Mouse (Mus musculus) embryonic facial prominence, embryonic 14.5 days (tissue): ENCODE results near the gene Rnf20. TPM values are rescaled to one million over a fixed set of nuclear protein-coding genes. Genes with fewer than 3 reads are reported as not detected.

ENCODE experiments used
- ATAC-seq: fragments of 200-750 bp; cut with Nextera tagmentation; 2 replicates; pipeline ENCODE4 v1.8.0; 2017; ENCODE audit warnings: low read depth, moderate number of reproducible peaks, moderate TSS enrichment
- DNase-seq: peaks from one replicate; pipeline ENCODE4 v3.0.0-alpha.2; 2015; ENCODE audit warnings: low spot score
- H3K27ac ChIP-seq: fragments of 300-500 bp; sonication (generic); replicated peaks from 2 replicates; pipeline ENCODE4 v1.5.1; 2014; ENCODE audit warnings: low read depth, mild to moderate bottlenecking, low read length, moderate library complexity
- H3K27me3 ChIP-seq: fragments of 300-500 bp; sonication (generic); replicated peaks from 2 replicates; pipeline ENCODE4 v1.6.1; 2014; ENCODE audit warnings: low read length; ENCODE audit not compliant: control insufficient read depth, insufficient read depth
- H3K36me3 ChIP-seq: fragments of 300-500 bp; sonication (generic); 2 replicates; pipeline ENCODE4 v1.6.1; 2014; ENCODE audit warnings: low read length, mixed read lengths; ENCODE audit not compliant: control insufficient read depth, insufficient read depth
- H3K4me1 ChIP-seq: fragments of 300-500 bp; sonication (generic); 2 replicates; pipeline ENCODE4 v1.6.1; 2014; ENCODE audit warnings: antibody characterized with exemption, low read length; ENCODE audit not compliant: control insufficient read depth, insufficient read depth
- H3K4me2 ChIP-seq: fragments of 300-500 bp; sonication (generic); 2 replicates; pipeline ENCODE4 v1.6.1; 2014; ENCODE audit warnings: low read depth, mild to moderate bottlenecking, low read length, moderate library complexity, mixed read lengths
- H3K4me3 ChIP-seq: fragments of 300-500 bp; sonication (generic); 2 replicates; pipeline ENCODE4 v1.5.1; 2014; ENCODE audit warnings: low read depth, mild to moderate bottlenecking, low read length
- H3K9ac ChIP-seq: fragments of 300-500 bp; sonication (generic); 2 replicates; pipeline ENCODE4 v1.6.1; 2014; ENCODE audit warnings: low read depth, mild to moderate bottlenecking, low read length, moderate library complexity, mixed read lengths
- H3K9me3 ChIP-seq: fragments of 300-500 bp; sonication (generic); 2 replicates; pipeline ENCODE4 v1.6.1; 2016; ENCODE audit warnings: low read length; ENCODE audit not compliant: control insufficient read depth
- WGBS: fragments of 180-500 bp; shearing (Covaris S2); extraction: QIAGEN DNeasy Blood & Tissue Kit; methylation state at CpG from one replicate; pipeline ENCODE4 v1.1.7; 2014; 5-methylcytosine and 5-hydroxymethylcytosine counted together
- polyA plus RNA-seq: library from polyadenylated mRNA; unstranded; fragments of >200 nt; fragmentation: Nextera tagmentation; extraction: Ambion mirVana; gene quantifications from 2 replicates; pipeline ENCODE4 v1.2.1, GENCODE M21; 2014

Rnf20 gene
- polyA plus RNA-seq, 1 experiment from 2014 or later = 54.8 TPM

- WGBS = 86% methylated on average over 6 of the region's 6 CpGs
- Histone ChIP-seq H3K27ac (no peak overlapping the region), H3K36me3 (no peaks in the 10 kb centered on the region), H3K4me3 (no peak overlapping the region), H3K4me1 (no peaks in the 10 kb centered on the region), H3K27me3 (no peaks in the 10 kb centered on the region), H3K4me2 (no peak overlapping the region), H3K9ac (no peak overlapping the region), H3K9me3 (no peaks in the 10 kb centered on the region)
- no peak for ATAC-seq
- DNase-seq = no peak
Observed at GRCm38 (mm10) chr4:49676071-49676470, 44.3 kb downstream of the Rnf20 start.

- ATAC-seq = no peak
- H3K27me3 ChIP-seq = no peaks in the 10 kb centered on the region
- DNase-seq = no peak
Observed at GRCm38 (mm10) chr4:49676790-49677189, 45.0 kb downstream of the Rnf20 start.

GRCm38 (mm10) chr4:49680171-49680875, 48.5 kb downstream of the Rnf20 start:
- Histone ChIP-seq H3K36me3 (no peaks in the 10 kb centered on the region), H3K4me2 (no peak overlapping the region), H3K9ac (no peak overlapping the region), H3K9me3 (no peaks in the 10 kb centered on the region), H3K27ac (no peak overlapping the region), H3K4me1 (no peaks in the 10 kb centered on the region), H3K27me3 (no peaks in the 10 kb centered on the region), H3K4me3 (no peak overlapping the region)
- ATAC-seq (no peak), DNase-seq (no peak)
- WGBS = 86% methylated on average over 11 of the region's 11 CpGs

More at GRCm38 (mm10) chr4:49676790-49677189, 45.0 kb downstream of the Rnf20 start:
- no peaks in the 10 kb centered on the region for H3K9me3 ChIP-seq
- no peak overlapping the region for H3K4me2 ChIP-seq
- H3K4me3 ChIP-seq = no peak overlapping the region
- 70% methylated on average over 7 of the region's 7 CpGs for WGBS
- H3K36me3 ChIP-seq = no peaks in the 10 kb centered on the region
- no peak overlapping the region for H3K27ac ChIP-seq
- H3K4me1 ChIP-seq = no peaks in the 10 kb centered on the region
- no peak overlapping the region for H3K9ac ChIP-seq

GRCm38 (mm10) chr4:49681812-49682211, 50.0 kb downstream of the Rnf20 start, which contains the start of gene Ppp3r2:
TSS of gene Ppp3r2 (minus strand) at chr4:49682024.
- Histone ChIP-seq H3K27me3 (no peaks in the 10 kb centered on the region), H3K9ac (no peak within 1 kb of the TSS), H3K4me1 (no peaks in the 10 kb centered on the region), H3K9me3 (no peaks in the 10 kb centered on the region), H3K36me3 (no peaks in the 10 kb centered on the region), H3K4me2 (no peak within 1 kb of the TSS), H3K4me3 (no peak within 1 kb of the TSS), H3K27ac (no peak within 1 kb of the TSS)
- no peak for ATAC-seq
- no peak for DNase-seq
- 89% methylated on average over 13 of the region's 13 CpGs for WGBS

GRCm38 (mm10) chr4:49688594-49689288, 56.9 kb downstream of the Rnf20 start:
- DNase-seq = peak; percentile 83
- WGBS = 19% methylated on average over 9 of the region's 9 CpGs
- H3K27me3 ChIP-seq = no peaks in the 10 kb centered on the region

GRCm38 (mm10) chr4:49691405-49692194, 59.8 kb downstream of the Rnf20 start:
- H3K4me1 ChIP-seq = no peaks in the 10 kb centered on the region
- H3K4me2 ChIP-seq = no peak overlapping the region
- no peak for DNase-seq
- no peaks in the 10 kb centered on the region for H3K27me3 ChIP-seq
- no peaks in the 10 kb centered on the region for H3K36me3 ChIP-seq
- H3K4me3 ChIP-seq = no peak overlapping the region
- no peak for ATAC-seq
- no peak overlapping the region for H3K27ac ChIP-seq
- H3K9me3 ChIP-seq = no peaks in the 10 kb centered on the region
- WGBS = 60% methylated on average over 12 of the region's 12 CpGs
- H3K9ac ChIP-seq = no peak overlapping the region

More at GRCm38 (mm10) chr4:49688594-49689288, 56.9 kb downstream of the Rnf20 start:
- Histone ChIP-seq H3K4me3 (no peak overlapping the region), H3K4me1 (no peaks in the 10 kb centered on the region), H3K27ac (no peak overlapping the region), H3K36me3 (no peaks in the 10 kb centered on the region), H3K9me3 (no peaks in the 10 kb centered on the region), H3K4me2 (no peak overlapping the region), H3K9ac (no peak overlapping the region)
- ATAC-seq = peak; percentile 75

Other genes with a start within 250 kb of the Rnf20 start
- gene Acnat2, start 223.9 kb upstream of the Rnf20 start, polyA plus RNA-seq = not detected in 2 replicates
- 0.13 TPM in 1 of 2 replicates, not detected in the other for gene Acnat1, start 158.1 kb upstream of the Rnf20 start, polyA plus RNA-seq
- 0.16 TPM in 1 of 2 replicates, not detected in the other for gene Baat, start 125.4 kb upstream of the Rnf20 start, polyA plus RNA-seq
- gene Mrpl50, start 110.9 kb upstream of the Rnf20 start, polyA plus RNA-seq = 75.4 and 78.6 TPM in 2 replicates
- gene Zfp189, start 110.8 kb upstream of the Rnf20 start, polyA plus RNA-seq = 8.8 and 9.7 TPM in 2 replicates
- gene Aldob, start 82.5 kb upstream of the Rnf20 start, polyA plus RNA-seq = 0.09 and 0.14 TPM in 2 replicates
- gene Tmem246, start 34.1 kb upstream of the Rnf20 start, polyA plus RNA-seq = 34.0 and 39.2 TPM in 2 replicates
- 0.07 and 0.13 TPM in 2 replicates for gene Ppp3r2, start 50.0 kb downstream of the Rnf20 start, polyA plus RNA-seq
- gene Grin3a, start 213.7 kb downstream of the Rnf20 start, polyA plus RNA-seq = 3.5 and 3.6 TPM in 2 replicates